Mouse (Mus musculus) MEL (cell line): ENCODE data around the gene Arhgef15. TPM values are rescaled to one million over a fixed set of nuclear protein-coding genes. Genes with fewer than 3 reads are reported as not detected.

Experiments
- DNase-seq: peaks from one replicate; pipeline ENCODE4 v3.0.0; 2011; ENCODE audit warnings: low read depth, low spot score
- H3K27ac ChIP-seq: 2 replicates; pipeline ENCODE4 v1.5.1; 2012; ENCODE audit warnings: low read depth, mild to moderate bottlenecking, control low read depth, low read length, moderate library complexity; ENCODE audit not compliant: control insufficient read depth
- H3K27me3 ChIP-seq, 2 experiments: fragments of 150-350 bp in 1 of 2; sonication (generic) in 1 of 2; 2 replicates each; pipeline ENCODE4 v1.6.1; 2012; ENCODE audit warnings: low read length in 2 of 2, mild to moderate bottlenecking in 2 of 2, improper control_type of control experiment in 1 of 2, moderate library complexity in 1 of 2; ENCODE audit not compliant: insufficient read depth in 2 of 2, control insufficient read depth in 1 of 2
- H3K36me3 ChIP-seq, 2 experiments: 2 replicates each; pipeline ENCODE4 v1.6.1; 2012 to 2014; ENCODE audit warnings: low read length in 2 of 2, improper control_type of control experiment in 1 of 2, inconsistent platforms in 1 of 2, mild to moderate bottlenecking in 1 of 2; ENCODE audit not compliant: insufficient read depth in 2 of 2, control insufficient read depth in 1 of 2
- H3K4me1 ChIP-seq, 2 experiments: fragments of 150-350 bp in 1 of 2; sonication (generic) in 1 of 2; 2 replicates each; pipeline ENCODE4 v1.6.1; 2012; ENCODE audit warnings: low read length in 2 of 2, improper control_type of control experiment in 1 of 2, mild to moderate bottlenecking in 1 of 2; ENCODE audit not compliant: insufficient read depth in 2 of 2, control insufficient read depth in 1 of 2
- H3K4me3 ChIP-seq, 2 experiments: fragments of 150-350 bp in 1 of 2; sonication (generic) in 1 of 2; 2 replicates each; pipeline ENCODE4 v1.5.1; 2012; ENCODE audit warnings: low read depth in 2 of 2, low read length in 2 of 2, mild to moderate bottlenecking in 2 of 2, moderate library complexity in 2 of 2, control low read depth in 1 of 2, improper control_type of control experiment in 1 of 2; ENCODE audit not compliant: control insufficient read depth in 1 of 2, insufficient read depth in 1 of 2
- H3K79me2 ChIP-seq: 2 replicates; pipeline ENCODE4 v1.6.1; 2012; ENCODE audit warnings: mild to moderate bottlenecking, low read length, moderate library complexity; ENCODE audit not compliant: control insufficient read depth, poor library complexity, insufficient read depth
- H3K9ac ChIP-seq: 2 replicates; pipeline ENCODE4 v1.6.1; 2012; ENCODE audit warnings: low read depth, mild to moderate bottlenecking, control low read depth, low read length, moderate library complexity; ENCODE audit not compliant: control insufficient read depth, poor library complexity, severe bottlenecking
- H3K9me3 ChIP-seq: fragments of 150-350 bp; sonication (generic); replicated peaks from 2 replicates; pipeline ENCODE4 v1.6.1; 2012; ENCODE audit warnings: mild to moderate bottlenecking, low read length, improper control_type of control experiment, moderate library complexity; ENCODE audit not compliant: insufficient read depth
- BHLHE40 ChIP-seq: IDR thresholded peaks from 2 replicates; pipeline ENCODE4 v1.6.1; 2012; ENCODE audit warnings: low read depth, mild to moderate bottlenecking, inconsistent platforms, low read length, improper control_type of control experiment, borderline replicate concordance
- CHD1 ChIP-seq: IDR thresholded peaks from 2 replicates; pipeline ENCODE4 v1.6.1; 2012; ENCODE audit warnings: low read depth, mild to moderate bottlenecking, inconsistent platforms, low read length, improper control_type of control experiment
- E2F4 ChIP-seq: IDR thresholded peaks from 2 replicates; pipeline ENCODE4 v1.6.1; 2011; ENCODE audit warnings: low read depth, low read length, improper control_type of control experiment, borderline replicate concordance
- ELF1 ChIP-seq: IDR thresholded peaks from 2 replicates; pipeline ENCODE4 v1.6.1; 2014; ENCODE audit warnings: low read depth, mild to moderate bottlenecking, inconsistent platforms, low read length, improper control_type of control experiment, moderate library complexity
- EP300 ChIP-seq, 2 experiments: IDR thresholded peaks; 2 replicates each; pipeline ENCODE4 v1.6.1; 2011; ENCODE audit warnings: improper control_type of control experiment in 2 of 2, low read length in 2 of 2, low read depth in 1 of 2, mild to moderate bottlenecking in 1 of 2
- ETS1 ChIP-seq: IDR thresholded peaks from 2 replicates; pipeline ENCODE4 v1.6.1; 2012; ENCODE audit warnings: low read depth, mild to moderate bottlenecking, inconsistent platforms, low read length, improper control_type of control experiment, moderate library complexity
- GABPA ChIP-seq: IDR thresholded peaks from 2 replicates; pipeline ENCODE4 v1.6.1; 2012; ENCODE audit warnings: low read depth, mild to moderate bottlenecking, inconsistent platforms, low read length, improper control_type of control experiment, moderate library complexity
- GATA1 ChIP-seq: IDR thresholded peaks from 2 replicates; pipeline ENCODE4 v1.6.1; 2011; ENCODE audit warnings: low read depth, low read length, improper control_type of control experiment
- HCFC1 ChIP-seq: IDR thresholded peaks from 2 replicates; pipeline ENCODE4 v1.6.1; 2012; ENCODE audit warnings: low read depth, mild to moderate bottlenecking, inconsistent platforms, low read length, improper control_type of control experiment, moderate library complexity
- KAT2A ChIP-seq: conservative IDR thresholded peaks from 2 replicates; pipeline ENCODE4 v1.6.1; 2012; ENCODE audit warnings: low read depth, low read length, improper control_type of control experiment, inconsistent platforms
- MAX ChIP-seq: IDR thresholded peaks from 2 replicates; pipeline ENCODE4 v1.6.1; 2011; ENCODE audit warnings: low read length, improper control_type of control experiment
- MXI1 ChIP-seq: IDR thresholded peaks from 2 replicates; pipeline ENCODE4 v1.6.1; 2011; ENCODE audit warnings: mild to moderate bottlenecking, low read depth, low read length, improper control_type of control experiment
- MYC ChIP-seq: IDR thresholded peaks from 2 replicates; pipeline ENCODE4 v1.6.1; 2011; ENCODE audit warnings: low read depth, mild to moderate bottlenecking, low read length, improper control_type of control experiment, moderate library complexity
- NELFE ChIP-seq: IDR thresholded peaks from 2 replicates; pipeline ENCODE4 v1.6.1; 2011; ENCODE audit warnings: low read depth, low read length, improper control_type of control experiment
- POLR2A ChIP-seq, 2 experiments: IDR thresholded peaks; 2 replicates each; pipeline ENCODE4 v1.6.1; 2011 to 2012; ENCODE audit warnings: low read length in 2 of 2, mild to moderate bottlenecking in 2 of 2, control low read depth in 1 of 2, improper control_type of control experiment in 1 of 2, low read depth in 1 of 2, moderate library complexity in 1 of 2; ENCODE audit not compliant: control insufficient read depth in 1 of 2, insufficient read depth in 1 of 2, poor library complexity in 1 of 2
- POLR2AphosphoS5 ChIP-seq: IDR thresholded peaks from 2 replicates; pipeline ENCODE4 v1.6.1; 2012; ENCODE audit warnings: low read depth, borderline replicate concordance, mild to moderate bottlenecking, inconsistent platforms, low read length, moderate library complexity, mixed read lengths
- RAD21 ChIP-seq: IDR thresholded peaks from 2 replicates; pipeline ENCODE4 v1.6.1; 2011; ENCODE audit warnings: mild to moderate bottlenecking, low read depth, low read length, improper control_type of control experiment
- SIN3A ChIP-seq: IDR thresholded peaks from 2 replicates; pipeline ENCODE4 v1.6.1; 2012; ENCODE audit warnings: low read length, improper control_type of control experiment, inconsistent platforms
- SMC3 ChIP-seq: IDR thresholded peaks from 2 replicates; pipeline ENCODE4 v1.6.1; 2011; ENCODE audit warnings: low read depth, low read length, improper control_type of control experiment
- TAL1 ChIP-seq: IDR thresholded peaks from 2 replicates; pipeline ENCODE4 v1.6.1; 2012; ENCODE audit warnings: mild to moderate bottlenecking, inconsistent platforms, low read length, moderate library complexity, mixed read lengths
- TCF12 ChIP-seq: IDR thresholded peaks from 2 replicates; pipeline ENCODE4 v1.6.1; 2014; ENCODE audit warnings: low read depth, mild to moderate bottlenecking, inconsistent platforms, low read length, improper control_type of control experiment, moderate library complexity
- UBTF ChIP-seq: IDR thresholded peaks from 2 replicates; pipeline ENCODE4 v1.6.1; 2012; ENCODE audit warnings: low read depth, mild to moderate bottlenecking, inconsistent platforms, low read length, improper control_type of control experiment, moderate library complexity, borderline replicate concordance; ENCODE audit not compliant: insufficient read depth
- USF1 ChIP-seq: IDR thresholded peaks from 2 replicates; pipeline ENCODE4 v1.6.1; 2014; ENCODE audit warnings: low read depth, mild to moderate bottlenecking, inconsistent platforms, low read length, improper control_type of control experiment, moderate library complexity
- ZKSCAN1 ChIP-seq: IDR thresholded peaks from 2 replicates; pipeline ENCODE4 v1.6.1; 2012; ENCODE audit warnings: low read depth, mild to moderate bottlenecking, inconsistent platforms, low read length, improper control_type of control experiment, moderate library complexity
- ZNF384 ChIP-seq: IDR thresholded peaks from 2 replicates; pipeline ENCODE4 v1.6.1; 2012; ENCODE audit warnings: low read depth, mild to moderate bottlenecking, inconsistent platforms, low read length, improper control_type of control experiment
- polyA plus RNA-seq, 2 experiments: library from polyadenylated mRNA; stranded (reverse) in 1 of 2; unstranded in 1 of 2; fragments of >175 nt in 1 of 2; fragments of >200 nt in 1 of 2; gene quantifications; 2 replicates each; pipeline versions ENCODE4 v1.2.1 to v1.2.4; 2012; ENCODE audit warnings: low replicate concordance in 2 of 2, low read depth in 1 of 2; ENCODE audit not compliant: insufficient read length in 2 of 2, insufficient read depth in 1 of 2, missing spikeins in 1 of 2
- total RNA-seq: library from RNA; depleted of rRNA; stranded (reverse); fragments of 300-350 nt; gene quantifications from 2 replicates; pipeline ENCODE4 v1.2.3, GENCODE M21; 2012

Gene Arhgef15
- total and polyA plus RNA-seq, 3 experiments = 0.23 to 0.74 TPM; not detected in 1

DNA sequence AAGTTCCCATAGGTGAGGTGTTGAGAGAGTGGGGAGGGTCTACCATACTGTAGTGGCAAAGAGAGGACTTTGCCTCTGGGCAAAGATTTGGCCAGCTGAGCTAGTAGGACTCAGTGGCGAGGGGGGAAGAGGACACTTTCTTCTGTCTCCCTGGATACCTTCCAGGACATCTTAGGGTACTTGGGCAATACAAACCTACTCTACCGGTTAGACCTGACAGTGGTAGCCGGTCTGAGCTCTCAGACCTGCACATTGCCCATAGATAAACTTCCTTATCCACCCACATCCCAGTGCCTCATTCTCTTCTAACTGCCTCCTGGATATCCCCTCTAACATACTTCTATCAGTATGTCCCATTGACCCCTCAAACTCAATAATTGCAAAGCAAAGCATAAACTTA, 23.6 kb upstream of the Arhgef15 start:
- peaks cover 6 to 10% of the 10 kb centered on the region in 2 experiments for H3K4me1 ChIP-seq
- H3K4me3 ChIP-seq = no peak overlapping the region
- H3K36me3 ChIP-seq = peaks cover 0 to 8% of the 10 kb centered on the region in 2 experiments; a peak in 2 of 4 replicates
- TF ChIP-seq E2F4 = no peak
- TF ChIP-seq GABPA = no peak
- TF ChIP-seq MAX = no peak
- no peak for TF ChIP-seq POLR2AphosphoS5
- no peak for TF ChIP-seq KAT2A
- no peak for TF ChIP-seq UBTF
- TF ChIP-seq CHD1 = no peak
- TF ChIP-seq TCF12 = no peak
- TF ChIP-seq ZKSCAN1 = no peak
- TF ChIP-seq NELFE = no peak
- TF ChIP-seq ETS1 = no peak
- TF ChIP-seq SIN3A = no peak
- no peak for TF ChIP-seq ELF1
- no peak for TF ChIP-seq POLR2A (IDR thresholded peaks at IDR 0.05; ENCODE audit: control insufficient read depth in 1 of 2, insufficient read depth in 1 of 2, low read depth in 1 of 2, low read length in 2 of 2, poor library complexity in 1 of 2)
- TF ChIP-seq ZNF384 = no peak
- H3K79me2 ChIP-seq = no peaks in the 10 kb centered on the region
- no peak for DNase-seq
- H3K9me3 ChIP-seq = no peaks in the 10 kb centered on the region
- no peaks in the 10 kb centered on the region for H3K27me3 ChIP-seq
- H3K9ac ChIP-seq = no peak overlapping the region
- no peak overlapping the region for H3K27ac ChIP-seq

DNA sequence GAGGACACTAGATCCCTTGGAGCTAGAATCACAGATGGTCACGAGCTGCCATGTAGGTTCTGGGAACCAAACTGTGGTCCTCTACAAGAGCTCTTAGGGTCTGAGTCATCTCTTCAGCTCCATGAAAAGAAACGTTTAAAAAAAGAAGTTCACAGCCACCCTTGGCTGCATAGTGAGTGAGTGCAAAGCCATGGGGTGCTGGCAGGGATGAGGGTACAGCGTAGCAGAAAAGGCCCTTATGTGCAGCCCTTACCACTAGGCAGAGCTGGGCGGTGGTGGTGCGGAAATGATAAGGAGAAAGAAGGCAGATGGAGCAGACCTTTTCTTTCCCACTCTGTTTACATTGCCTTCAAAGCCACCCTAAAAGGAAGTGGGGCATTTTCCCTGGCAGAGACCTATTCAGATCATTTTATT, 22.0 kb upstream of the Arhgef15 start:
- Histone ChIP-seq H3K4me1 (peaks cover 6 to 10% of the 10 kb centered on the region in 2 experiments), H3K9me3 (no peaks in the 10 kb centered on the region), H3K9ac (no peak overlapping the region; the same call in 1 of the 2 replicates), H3K27me3 (no peaks in the 10 kb centered on the region), H3K27ac (peak overlapping the region; percentile 47), H3K79me2 (no peaks in the 10 kb centered on the region), H3K36me3 (peaks cover 0 to 8% of the 10 kb centered on the region in 2 experiments; a peak in 2 of 4 replicates), H3K4me3 (peak overlapping the region in 1 of 2 experiments; percentile 6; a peak in 1 of 4 replicates)
- DNase-seq = peak; percentile 85
- TF ChIP-seq SIN3A (peak; percentile 78), ZNF384 (peak; percentile 1; the same call in 1 of the 2 replicates), TCF12 (peak; percentile 58), USF1 (no peak), MYC (peak; percentile 46), GATA1 (peak; percentile 78), SMC3 (0 out of 2 replicates have a peak, but pooled peaks have one; percentile 4), ETS1 (peak; percentile 39), MXI1 (0 out of 2 replicates have a peak, but pooled peaks have one; percentile 52), EP300 (IDR thresholded peaks at IDR 0.05; ENCODE audit: low read depth in 1 of 2, low read length in 2 of 2) (peak; percentile 35 to 67), MAX (peak; percentile 52; the same call in 1 of the 2 replicates), HCFC1 (0 out of 2 replicates have a peak, but pooled peaks have one; percentile 40), RAD21 (no peak), TAL1 (peak; percentile 81), CHD1 (no peak), BHLHE40 (no peak), ELF1 (peak; percentile 62)
